Mouse (Mus musculus) liver, adult 2 months (tissue): Measurements from ENCODE around the gene Upk3bl. TPM values are rescaled to one million over a fixed set of nuclear protein-coding genes. Genes with fewer than 3 reads are reported as not detected.
"Not testable (repeated sequence)": the region's sequence is repeated elsewhere in the genome, so short reads cannot be mapped to it uniquely, and the experiment has no call there.

Experiments used
- DNase-seq: peaks from one replicate; pipeline ENCODE4 v3.0.0-alpha.2; 2011; ENCODE audit warnings: low read depth, low spot score; ENCODE audit errors: extremely low read depth
- H3K27ac ChIP-seq: fragments of 200-500 bp; replicated peaks from 2 replicates; pipeline ENCODE4 v1.5.1; 2012; ENCODE audit warnings: low read depth, mild to moderate bottlenecking, control low read depth, inconsistent platforms, low read length; ENCODE audit not compliant: insufficient read depth
- H3K27me3 ChIP-seq: fragments of 200-500 bp; 2 replicates; pipeline ENCODE4 v1.6.1; 2012; ENCODE audit warnings: mild to moderate bottlenecking, moderate library complexity, low read length, inconsistent platforms; ENCODE audit not compliant: control insufficient read depth, insufficient read depth
- H3K36me3 ChIP-seq: fragments of 200-500 bp; 2 replicates; pipeline ENCODE4 v1.6.1; 2012; ENCODE audit warnings: low read length, inconsistent platforms; ENCODE audit not compliant: control insufficient read depth, insufficient read depth
- H3K4me1 ChIP-seq: fragments of 200-500 bp; 2 replicates; pipeline ENCODE4 v1.6.1; 2011; ENCODE audit warnings: low read length; ENCODE audit not compliant: control insufficient read depth, insufficient read depth
- H3K4me3 ChIP-seq: fragments of 200-500 bp; 2 replicates; pipeline ENCODE4 v1.5.1; 2011; ENCODE audit warnings: low read depth, mild to moderate bottlenecking, control low read depth, low read length, moderate library complexity; ENCODE audit not compliant: insufficient read depth
- H3K79me2 ChIP-seq: fragments of 200-500 bp; 2 replicates; pipeline ENCODE4 v1.6.1; 2012; ENCODE audit warnings: inconsistent platforms, mild to moderate bottlenecking, low read length, moderate library complexity; ENCODE audit not compliant: control insufficient read depth, insufficient read depth
- H3K9ac ChIP-seq: fragments of 200-500 bp; 2 replicates; pipeline ENCODE4 v1.6.1; 2012; ENCODE audit warnings: low read depth, mild to moderate bottlenecking, control low read depth, inconsistent platforms, low read length
- CTCF ChIP-seq: fragments of 200-500 bp; IDR thresholded peaks from 2 replicates; pipeline ENCODE4 v1.5.1; 2011; ENCODE audit warnings: low read depth, low read length, control low read depth
- POLR2A ChIP-seq: fragments of 200-500 bp; IDR thresholded peaks from 2 replicates; pipeline ENCODE4 v1.6.1; 2011; ENCODE audit warnings: low read length, control low read depth; ENCODE audit not compliant: insufficient read depth; ENCODE audit errors: extremely low read depth
- WGBS: fragments of 180-500 bp; shearing (Covaris S2); methylation state at CpG from one replicate; pipeline ENCODE4 v1.1.7; 2018; 5-methylcytosine and 5-hydroxymethylcytosine counted together
- polyA plus RNA-seq: library from polyadenylated mRNA; depleted of rRNA; stranded (reverse); fragments of >200 nt; gene quantifications from 2 replicates; pipeline ENCODE4 v1.2.3, GENCODE M21; 2012
- total RNA-seq: library from RNA; depleted of rRNA; stranded (reverse); fragments of >200 nt; gene quantifications from 2 replicates; pipeline ENCODE4 v1.2.3, GENCODE M21; 2014

Upk3bl gene
- total and polyA plus RNA-seq, 2 experiments = not detected

DNA sequence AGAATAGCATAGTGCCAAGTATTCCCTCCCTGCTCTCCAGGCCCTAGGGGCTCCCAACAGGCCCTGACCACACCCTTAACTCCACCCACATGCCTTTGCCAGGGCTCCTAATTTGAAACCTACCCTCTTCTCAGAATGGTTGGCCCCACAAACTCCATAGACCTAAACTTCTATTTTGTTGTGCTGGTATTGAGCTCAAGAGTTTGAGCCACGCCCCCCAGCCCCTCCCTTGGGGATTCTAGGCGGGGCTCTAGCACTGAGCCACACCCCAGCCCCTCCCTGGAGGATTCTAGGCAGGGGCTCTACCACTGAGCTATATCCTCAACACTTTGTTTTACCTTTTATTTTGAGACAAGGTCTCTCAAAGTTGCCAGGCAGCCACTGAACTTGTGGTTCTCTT lies 13.0 kb upstream of the Upk3bl start:
- no peak overlapping the region for H3K9ac ChIP-seq
- WGBS = 52% methylated on average over 2 of the region's 2 CpGs
- H3K4me3 ChIP-seq = no peak overlapping the region
- no peaks in the 10 kb centered on the region for H3K27me3 ChIP-seq
- no peaks in the 10 kb centered on the region for H3K36me3 ChIP-seq
- DNase-seq = no peak
- TF ChIP-seq CTCF = no peak
- TF ChIP-seq POLR2A = no peak
- no peaks in the 10 kb centered on the region for H3K4me1 ChIP-seq
- H3K79me2 ChIP-seq = no peaks in the 10 kb centered on the region
- no peak overlapping the region for H3K27ac ChIP-seq

DNA sequence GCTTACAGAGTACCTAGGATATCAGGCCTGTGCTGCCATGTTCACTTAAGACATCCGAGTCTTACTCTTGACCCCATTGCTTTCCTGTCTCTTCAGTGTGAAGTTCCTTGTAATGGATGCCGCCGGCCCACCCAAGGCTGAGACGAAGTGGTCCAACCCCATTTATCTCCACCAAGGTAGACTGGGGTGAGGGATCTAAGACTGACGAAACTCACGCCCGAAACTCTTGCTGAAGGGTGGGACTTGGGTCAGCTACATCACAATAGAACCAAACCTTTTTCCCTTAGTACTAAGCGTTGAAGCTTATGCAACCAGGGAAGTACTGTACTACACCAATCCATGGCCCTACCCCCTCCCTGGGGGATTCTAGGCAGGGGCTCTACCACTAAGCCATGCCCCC lies 12.6 kb upstream of the Upk3bl start:
- no peaks in the 10 kb centered on the region for H3K79me2 ChIP-seq
- TF ChIP-seq POLR2A = no peak
- TF ChIP-seq CTCF = no peak
- no peak overlapping the region for H3K4me3 ChIP-seq
- no peaks in the 10 kb centered on the region for H3K4me1 ChIP-seq
- H3K36me3 ChIP-seq = no peaks in the 10 kb centered on the region
- no peak for DNase-seq
- no peak overlapping the region for H3K9ac ChIP-seq
- no peak overlapping the region for H3K27ac ChIP-seq
- 94% methylated on average over 8 of the region's 8 CpGs for WGBS
- no peaks in the 10 kb centered on the region for H3K27me3 ChIP-seq

DNA sequence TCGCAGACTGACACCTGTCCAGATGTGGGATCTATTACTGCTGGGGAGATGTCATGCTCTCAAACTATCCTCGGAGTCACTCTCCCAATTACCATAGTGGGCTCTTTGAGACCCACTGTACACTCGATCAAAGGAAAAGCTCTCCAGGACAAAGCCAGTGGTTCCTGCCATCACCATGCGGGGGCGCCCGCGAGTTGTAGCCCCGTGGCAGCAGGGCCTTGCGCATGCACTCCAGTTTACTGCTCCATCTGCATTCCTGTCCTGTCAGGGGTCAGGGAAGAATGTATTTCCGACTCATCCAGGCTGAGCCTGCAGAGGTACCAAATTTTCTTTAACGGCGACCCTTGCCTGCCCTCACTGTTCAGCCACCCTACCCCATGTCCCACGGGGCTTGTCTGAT lies 9.4 kb upstream of the Upk3bl start:
- Histone ChIP-seq H3K79me2 (no peaks in the 10 kb centered on the region), H3K4me1 (no peaks in the 10 kb centered on the region), H3K4me3 (no peak overlapping the region), H3K27ac (no peak overlapping the region), H3K9ac (no peak overlapping the region), H3K36me3 (no peaks in the 10 kb centered on the region), H3K27me3 (no peaks in the 10 kb centered on the region)
- 69% methylated on average over 13 of the region's 13 CpGs for WGBS
- TF ChIP-seq POLR2A (no peak), CTCF (peak; percentile 54)
- no peak for DNase-seq

DNA sequence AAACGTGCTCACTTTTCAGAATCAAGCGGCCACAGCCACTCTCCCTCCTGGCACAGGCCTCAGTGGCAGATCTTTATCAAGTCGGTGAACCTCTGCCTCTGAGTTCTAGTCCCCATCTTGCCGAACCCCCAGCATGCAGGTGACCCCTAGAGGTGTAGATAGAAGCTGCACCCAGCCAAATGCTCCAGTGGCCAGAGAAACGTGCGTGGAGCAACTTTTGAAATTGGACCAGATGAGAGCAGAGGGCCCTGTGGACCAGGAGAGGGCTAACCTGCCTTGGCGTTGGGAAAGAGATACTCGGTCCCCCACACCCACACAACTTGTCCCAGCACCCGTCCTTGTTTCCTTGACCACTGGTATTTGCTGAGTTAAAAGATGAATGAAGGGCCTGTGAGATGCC lies 8.9 kb upstream of the Upk3bl start:
- 41% methylated on average over 9 of the region's 9 CpGs for WGBS
- no peak overlapping the region for H3K27ac ChIP-seq
- H3K27me3 ChIP-seq = no peaks in the 10 kb centered on the region
- DNase-seq = no peak
- H3K36me3 ChIP-seq = no peaks in the 10 kb centered on the region
- no peak overlapping the region for H3K9ac ChIP-seq
- no peak overlapping the region for H3K4me3 ChIP-seq
- TF ChIP-seq POLR2A (no peak), CTCF (peak; percentile 39)
- no peaks in the 10 kb centered on the region for H3K4me1 ChIP-seq
- no peaks in the 10 kb centered on the region for H3K79me2 ChIP-seq

DNA sequence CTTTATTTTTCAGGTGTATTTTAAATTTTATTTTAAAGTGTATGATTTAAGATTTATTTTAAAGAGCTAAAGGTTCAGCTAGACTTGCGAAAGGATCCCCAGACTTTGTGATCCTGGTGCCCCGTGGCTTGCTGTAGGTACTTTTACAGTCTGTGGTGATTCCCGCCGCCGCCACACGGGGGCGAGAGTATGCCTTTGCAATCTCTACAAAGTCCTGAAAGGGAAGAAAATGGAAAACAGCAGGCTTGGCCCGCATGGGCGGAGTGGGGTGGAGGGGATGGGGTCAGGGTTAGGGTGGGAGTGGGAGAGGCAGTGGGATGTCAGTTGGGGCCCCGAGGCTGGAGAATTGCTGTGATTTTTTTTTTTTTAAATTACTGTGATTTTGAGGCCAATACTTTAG lies 8.3 kb upstream of the Upk3bl start:
- no peak overlapping the region for H3K9ac ChIP-seq
- H3K36me3 ChIP-seq = no peaks in the 10 kb centered on the region
- peak; percentile 24 for DNase-seq
- TF ChIP-seq CTCF (peak; percentile 89), POLR2A (no peak)
- 3% methylated on average over 10 of the region's 10 CpGs for WGBS
- no peak overlapping the region for H3K4me3 ChIP-seq
- H3K27me3 ChIP-seq = no peaks in the 10 kb centered on the region
- no peaks in the 10 kb centered on the region for H3K79me2 ChIP-seq
- no peaks in the 10 kb centered on the region for H3K4me1 ChIP-seq
- no peak overlapping the region for H3K27ac ChIP-seq

DNA sequence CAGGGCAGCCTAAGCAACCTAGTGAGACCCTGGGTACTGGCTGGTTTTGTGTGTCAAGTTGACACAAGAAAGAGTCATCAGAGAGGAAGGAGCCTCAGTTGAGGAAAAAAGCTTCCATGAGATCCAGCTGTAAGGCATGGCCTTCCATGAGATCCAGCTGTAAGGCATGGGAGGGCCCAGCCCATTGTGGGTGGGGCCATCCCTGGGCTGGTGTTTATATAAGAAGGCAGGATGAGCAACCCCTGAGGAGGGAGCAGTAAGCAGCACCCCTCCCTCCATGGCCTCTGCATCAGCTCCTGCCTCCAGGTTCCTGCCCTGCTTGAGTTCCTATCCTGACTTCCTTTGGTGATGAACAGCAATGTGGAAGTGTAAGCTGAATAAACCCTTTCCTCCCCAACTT lies 5.8 kb upstream of the Upk3bl start:
- H3K4me3 ChIP-seq, H3K36me3 ChIP-seq, H3K27ac ChIP-seq, H3K79me2 ChIP-seq, H3K27me3 ChIP-seq, H3K9ac ChIP-seq, DNase-seq, H3K4me1 ChIP-seq: not testable (repeated sequence)

DNA sequence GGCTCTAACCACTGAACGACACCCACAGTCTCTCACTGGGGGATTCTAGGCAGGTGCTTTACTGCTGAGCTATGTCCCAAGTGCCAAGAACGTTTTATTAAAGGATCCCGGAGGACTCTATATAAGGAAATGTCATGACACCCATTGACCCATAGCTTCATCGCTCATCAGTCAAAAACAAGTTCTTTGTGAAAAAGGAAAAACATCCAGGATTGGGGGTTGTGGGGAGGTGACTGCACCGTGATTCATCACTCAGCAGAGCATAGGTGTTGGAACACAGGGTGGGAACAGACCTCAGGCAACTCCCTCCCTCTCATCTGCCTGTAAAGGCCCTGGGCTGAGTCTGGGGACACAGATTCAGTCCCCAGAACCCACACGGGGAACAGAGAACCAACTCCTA lies 4.4 kb upstream of the Upk3bl start:
- WGBS = 73% methylated on average over 6 of the region's 6 CpGs

More for the DNA sequence above, 4.4 kb upstream of the Upk3bl start:
- Histone ChIP-seq H3K36me3 (no peaks in the 10 kb centered on the region), H3K27me3 (no peaks in the 10 kb centered on the region), H3K79me2 (no peaks in the 10 kb centered on the region), H3K4me1 (no peaks in the 10 kb centered on the region), H3K4me3 (no peak overlapping the region), H3K9ac (no peak overlapping the region), H3K27ac (no peak overlapping the region)
- TF ChIP-seq POLR2A = no peak
- no peak for TF ChIP-seq CTCF
- DNase-seq = no peak
